Mouse (Mus musculus): Measurements from ENCODE around the gene Pamr1.

Gene Pamr1

DNA sequence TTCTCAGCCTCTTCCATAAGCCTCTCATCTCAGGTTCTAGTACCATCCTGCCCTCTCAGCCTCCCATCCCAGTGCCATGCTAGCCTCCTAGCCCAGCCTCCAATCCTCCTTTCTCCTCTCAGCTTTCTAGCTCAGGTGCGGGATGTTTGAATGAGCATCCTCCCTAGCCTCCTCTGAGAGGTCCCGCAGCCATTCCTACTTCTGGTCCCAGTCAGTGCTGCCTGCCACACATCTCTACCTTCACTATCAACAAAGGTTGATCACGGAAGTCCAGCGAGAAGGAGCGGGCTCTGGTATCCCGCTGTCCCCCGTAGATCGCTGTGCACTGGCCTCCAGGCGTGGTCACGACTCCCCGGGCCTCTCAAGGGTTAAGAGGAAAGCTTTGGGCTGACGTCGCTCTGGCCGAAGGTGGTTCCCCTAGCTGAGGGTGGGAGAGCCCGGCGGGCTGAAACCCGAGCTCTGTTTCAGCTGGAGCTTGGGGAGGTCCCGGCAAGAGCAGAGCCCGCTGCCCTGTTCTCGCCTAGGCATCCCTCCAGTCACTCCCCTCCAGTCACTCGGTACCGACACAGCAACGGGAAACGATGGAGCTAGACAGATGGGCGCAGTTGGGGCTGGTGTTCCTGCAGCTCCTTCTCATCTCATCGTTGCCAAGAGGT, at the start of gene Pamr1:
Pamr1 (plus strand) TSS at position 402 of the 656 bp plus-strand sequence.
- CTCF ChIA-PET, result no interaction called here
- POLR2A ChIA-PET, result no interaction called here

DNA sequence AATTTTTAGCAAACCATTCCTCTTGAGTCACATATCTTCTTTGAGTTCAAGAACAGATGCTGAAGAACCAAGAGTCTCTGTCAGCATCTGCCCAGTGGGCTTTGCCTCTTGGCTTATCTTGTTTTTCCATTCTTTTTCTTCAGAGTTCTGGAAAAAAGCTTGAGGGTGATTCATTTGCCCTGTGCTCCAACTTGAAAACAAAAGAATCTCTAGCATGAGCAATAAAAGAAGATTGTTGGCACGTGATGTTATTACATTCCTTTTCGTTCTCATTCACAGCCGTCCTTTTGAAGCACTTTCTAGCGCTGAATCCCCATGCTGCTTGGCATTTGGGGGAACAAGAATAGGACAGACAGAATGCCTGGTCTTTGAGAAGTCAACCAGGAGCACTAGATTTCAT, 42.2 kb upstream of the Pamr1 start:
- POLR2A ChIA-PET, result interaction anchor here in 1 of 4 experiments (1.0 to 1.8 kb wide), 2 partner anchors 10 to 13 kb away, joined by 3 read pairs; no protein-coding TSS in a partner anchor
- CTCF ChIA-PET, result no interaction called here

- ChIA-PET CTCF (no interaction called here), POLR2A (interaction anchor here in 1 of 4 experiments (1.8 kb wide), 1 partner anchor 12 kb away, joined by 3 read pairs; no protein-coding TSS in a partner anchor)
Observed at GRCm38 (mm10) chr2:102508154-102508553, 41.7 kb upstream of the Pamr1 start.

GRCm38 (mm10) chr2:102519956-102520355, 29.9 kb upstream of the Pamr1 start:
- POLR2A ChIA-PET, result interaction anchor here in 1 of 4 experiments (1.6 kb wide), 1 partner anchor 12 kb away, joined by 3 read pairs; no protein-coding TSS in a partner anchor
- CTCF ChIA-PET, result no interaction called here

GRCm38 (mm10) chr2:102527563-102527962, 22.2 kb upstream of the Pamr1 start:
- CTCF ChIA-PET, result no interaction called here
- POLR2A ChIA-PET, result no interaction called here

- POLR2A ChIA-PET, result no interaction called here
- CTCF ChIA-PET, result no interaction called here
Observed at GRCm38 (mm10) chr2:102533437-102533836, 16.4 kb upstream of the Pamr1 start.

- ChIA-PET POLR2A (no interaction called here), CTCF (no interaction called here)
Observed at GRCm38 (mm10) chr2:102536766-102537165, 13.0 kb upstream of the Pamr1 start.

- POLR2A ChIA-PET, result no interaction called here
Observed at GRCm38 (mm10) chr2:102540438-102541230, 9.2 kb upstream of the Pamr1 start.

DNA sequence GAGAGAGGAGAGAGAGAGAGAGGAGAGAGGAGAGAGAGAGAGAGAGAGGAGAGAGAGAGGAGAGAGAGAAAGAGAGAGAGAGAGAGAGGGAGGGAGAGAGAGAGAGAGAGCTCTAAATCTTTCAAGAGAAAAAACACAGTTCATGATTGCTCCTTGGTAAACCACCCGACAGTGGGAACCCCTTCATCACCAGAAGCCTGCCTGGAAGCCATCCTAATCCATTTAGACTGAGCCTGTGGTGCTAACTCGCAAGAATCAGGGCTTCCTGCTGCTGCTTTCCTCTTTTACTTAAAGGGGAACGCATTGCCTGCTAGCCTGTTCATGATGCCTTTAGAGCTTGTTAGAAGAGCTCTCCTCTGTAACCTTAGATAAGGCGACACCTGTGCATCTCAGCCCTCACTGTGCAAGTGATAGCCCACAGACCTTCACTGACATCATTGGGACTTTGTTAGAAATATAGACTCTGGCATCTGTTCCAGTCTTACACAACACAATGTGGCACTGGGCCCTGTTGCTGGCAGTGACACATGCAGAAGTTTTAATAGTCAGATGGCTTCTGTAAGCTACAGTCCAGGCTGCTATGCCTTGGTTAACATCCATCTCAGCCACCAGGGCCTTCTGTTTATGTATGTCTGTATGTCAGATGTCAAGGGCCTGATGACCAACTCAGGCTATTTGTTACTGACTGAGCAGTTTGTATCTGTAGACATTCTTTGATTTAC, 8.2 kb upstream of the Pamr1 start:
- CTCF ChIA-PET, result no interaction called here
- POLR2A ChIA-PET, result no interaction called here

More at GRCm38 (mm10) chr2:102540438-102541230, 9.2 kb upstream of the Pamr1 start:
- CTCF ChIA-PET, result no interaction called here

DNA sequence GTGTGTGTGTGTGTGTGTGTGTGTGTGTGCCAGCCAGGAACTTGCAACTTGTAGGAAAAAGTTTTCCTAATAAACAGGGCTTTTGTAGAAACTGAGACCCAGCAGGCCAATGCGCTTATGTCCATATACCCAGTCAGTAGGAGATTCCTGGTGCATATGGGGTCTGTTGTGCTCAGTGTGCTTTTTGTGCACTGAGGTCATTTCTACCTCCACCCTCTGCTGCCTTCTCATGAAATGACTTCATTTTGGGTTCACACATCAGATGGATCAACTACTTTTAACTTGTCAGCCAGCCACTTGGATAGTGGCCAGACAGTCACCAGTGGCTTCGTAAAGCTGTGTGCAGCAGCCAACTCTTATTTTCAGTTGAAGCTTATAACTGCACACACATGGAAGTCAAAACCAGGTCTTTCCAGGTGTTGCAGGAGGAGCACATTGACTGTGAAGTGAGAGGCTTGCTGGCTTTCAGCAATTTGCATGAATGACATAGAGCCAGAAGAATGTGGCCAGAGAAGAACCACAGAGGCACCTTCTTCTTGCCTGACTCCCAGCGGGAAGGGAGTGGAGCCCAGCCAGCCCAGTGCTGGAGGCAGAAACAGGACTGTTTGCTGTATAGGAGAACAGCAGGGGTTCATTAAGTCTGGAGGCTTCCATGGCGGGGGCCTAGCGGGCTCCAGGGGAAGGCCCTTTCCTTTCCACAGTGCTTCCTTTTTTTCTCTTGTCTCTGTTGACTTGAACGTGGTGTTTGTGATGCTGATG, 5.7 kb upstream of the Pamr1 start:
- POLR2A ChIA-PET, result interaction anchor here in 1 of 4 experiments (0.8 kb wide), 1 partner anchor 815 kb away, joined by 4 read pairs; no protein-coding TSS in a partner anchor
- CTCF ChIA-PET, result interaction anchor here in 1 of 4 experiments (0.6 kb wide), 1 partner anchor 466 kb away, joined by 3 read pairs; no protein-coding TSS in a partner anchor

DNA sequence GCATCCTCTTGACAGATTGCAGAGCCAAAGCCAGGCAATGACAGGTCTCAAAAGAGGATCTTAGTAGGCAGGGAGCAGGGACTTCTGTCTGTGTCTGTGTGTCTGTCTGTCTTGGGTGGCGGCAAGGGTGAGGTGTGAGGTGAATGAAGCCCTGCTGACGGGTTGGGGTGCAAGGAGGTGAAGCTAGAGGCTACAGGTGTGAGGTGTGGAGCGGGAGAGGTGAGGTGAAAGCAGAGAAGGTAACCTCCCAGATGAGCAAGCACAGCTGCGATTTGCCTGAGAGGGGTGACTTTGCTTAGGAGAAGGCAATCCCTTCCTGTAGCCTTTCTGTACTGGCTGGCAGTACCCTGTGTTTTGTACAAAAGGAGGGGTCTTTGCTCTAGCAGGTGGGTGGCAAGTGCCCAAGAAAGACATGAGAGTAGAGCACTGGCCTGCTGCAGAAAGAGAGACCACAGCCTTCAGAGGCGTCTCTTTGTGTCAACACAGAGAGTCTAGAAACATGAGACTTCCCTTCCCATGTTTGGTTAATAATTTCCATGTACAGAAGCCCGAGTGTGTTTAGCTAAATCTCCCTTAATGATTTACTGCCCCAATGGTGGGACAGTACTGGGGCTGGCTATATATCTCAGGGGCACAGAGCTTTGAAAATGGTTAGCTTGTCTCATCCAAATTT, 1.2 kb downstream of the Pamr1 start:
- POLR2A ChIA-PET, result no interaction called here
- CTCF ChIA-PET, result no interaction called here

DNA sequence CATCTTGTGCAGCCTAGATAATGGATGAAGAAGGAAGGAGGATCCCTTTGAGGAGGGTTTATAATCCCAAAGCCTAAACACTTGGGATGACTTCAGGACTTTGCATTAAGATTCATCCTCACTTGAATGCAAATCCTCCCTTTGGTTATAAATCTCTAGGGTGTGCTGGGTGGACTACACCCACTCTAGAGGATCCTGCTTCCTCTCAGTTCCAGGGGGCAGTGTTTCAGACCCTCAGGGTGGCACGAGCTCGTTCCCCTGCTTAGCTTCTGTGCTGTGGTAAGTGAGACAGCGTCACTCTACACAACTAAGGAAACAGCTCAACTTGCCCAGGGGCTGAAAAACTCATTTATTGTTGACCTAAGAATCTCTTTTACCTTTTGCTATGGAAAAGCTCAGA, 1.8 kb downstream of the Pamr1 start:
- POLR2A ChIA-PET, result no interaction called here
- CTCF ChIA-PET, result no interaction called here

- CTCF ChIA-PET, result no interaction called here
Observed at GRCm38 (mm10) chr2:102552095-102552537, 2.3 kb downstream of the Pamr1 start.

GRCm38 (mm10) chr2:102557085-102557484, 7.3 kb downstream of the Pamr1 start:
- ChIA-PET CTCF (interaction anchor here in 1 of 4 experiments (0.5 kb wide), 1 partner anchor 11 kb away, joined by 13 read pairs; no protein-coding TSS in a partner anchor), POLR2A (no interaction called here)

More at GRCm38 (mm10) chr2:102552095-102552537, 2.3 kb downstream of the Pamr1 start:
- POLR2A ChIA-PET, result no interaction called here

DNA sequence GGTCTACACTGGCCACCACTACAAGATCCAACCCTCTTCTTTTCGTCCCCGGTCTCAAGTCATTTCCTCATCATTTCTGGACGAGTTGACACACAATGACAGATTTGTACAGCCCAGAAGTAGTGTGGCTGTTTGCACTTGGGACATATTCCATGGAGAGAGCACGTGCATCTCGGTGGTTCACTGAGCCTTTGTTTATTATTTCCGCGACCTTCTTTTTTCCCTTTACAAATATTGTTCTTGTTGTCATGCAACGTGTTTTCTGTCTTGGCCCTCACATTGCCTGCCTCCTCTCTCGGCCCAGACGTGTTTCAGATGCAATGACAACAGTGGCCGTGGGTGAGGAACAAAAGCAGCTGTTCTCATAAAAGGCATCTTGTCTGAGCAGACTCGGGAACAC, 9.2 kb downstream of the Pamr1 start:
- ChIA-PET CTCF (no interaction called here), POLR2A (no interaction called here)

DNA sequence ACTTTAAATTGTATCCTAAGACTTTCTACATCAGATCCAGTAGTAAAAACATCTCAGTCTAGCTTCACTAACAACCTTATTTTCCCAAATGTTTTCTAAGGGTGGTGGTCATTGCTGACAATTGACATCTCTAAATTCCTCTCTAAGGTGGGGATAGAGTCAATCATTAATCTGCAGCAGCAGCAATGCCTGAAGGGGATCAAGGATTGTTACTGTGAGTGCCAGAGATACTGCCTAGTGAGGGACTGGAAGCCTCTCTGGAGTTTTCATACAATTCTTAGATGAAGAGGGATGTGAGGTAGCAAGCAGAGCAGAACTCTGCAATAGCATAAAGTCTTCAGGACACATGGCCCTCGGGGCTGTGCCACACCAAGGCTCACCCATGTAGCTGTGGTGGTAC, 14.0 kb downstream of the Pamr1 start:
- ChIA-PET POLR2A (no interaction called here), CTCF (no interaction called here)

- ChIA-PET CTCF (interaction anchor here in 1 of 4 experiments (0.6 to 0.7 kb wide), 2 partner anchors 10 kb away, joined by 3 to 4 read pairs; no protein-coding TSS in a partner anchor), POLR2A (interaction anchor here in 1 of 4 experiments (0.7 kb wide), 1 partner anchor 119 kb away, joined by 3 read pairs; no protein-coding TSS in a partner anchor)
Observed at GRCm38 (mm10) chr2:102579248-102579647, 29.4 kb downstream of the Pamr1 start.

- POLR2A ChIA-PET, result no interaction called here
- CTCF ChIA-PET, result interaction anchor here in 2 of 4 experiments (1.0 to 1.9 kb wide), 3 partner anchors 10 to 850 kb away, joined by 3 to 5 read pairs (median 3); no protein-coding TSS in a partner anchor
Observed at GRCm38 (mm10) chr2:102589977-102590376, 40.2 kb downstream of the Pamr1 start.

DNA sequence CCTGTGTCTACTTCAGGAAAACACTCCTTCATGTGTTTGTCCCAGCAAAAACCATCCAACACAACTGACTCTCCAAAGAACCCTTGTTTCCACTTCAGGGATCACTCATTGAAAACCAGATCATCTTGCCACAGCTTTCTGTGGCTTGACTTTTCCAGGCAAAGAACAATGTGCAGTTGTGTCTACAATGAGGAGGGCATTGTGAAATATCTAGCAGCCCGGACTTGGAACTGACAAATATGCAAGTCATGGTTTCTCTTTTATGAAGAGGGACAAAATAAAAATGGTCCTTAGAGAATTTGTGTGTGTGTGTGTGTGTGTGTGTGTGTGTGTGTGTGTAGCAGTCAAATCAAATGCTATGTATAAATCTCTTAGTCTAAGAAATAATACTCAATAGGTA, 44.7 kb downstream of the Pamr1 start:
- ChIA-PET POLR2A (no interaction called here), CTCF (interaction anchor here in 1 of 4 experiments (0.6 kb wide), 1 partner anchor 475 kb away, joined by 3 read pairs; no protein-coding TSS in a partner anchor)
